Mouse (Mus musculus) heart, embryonic 16.5 days (tissue): ENCODE measurements around the gene Hlcs. TPM values are rescaled to one million over a fixed set of nuclear protein-coding genes. Genes with fewer than 3 reads are reported as not detected.

ENCODE experiments used
- ATAC-seq: fragments of 200-750 bp; cut with Nextera tagmentation; replicated peaks from 2 replicates; pipeline ENCODE4 v1.8.0; 2017; ENCODE audit warnings: moderate number of reproducible peaks; ENCODE audit not compliant: insufficient read depth, low FRiP score; ENCODE audit errors: extremely low read depth
- H3K27ac ChIP-seq: fragments of 300-500 bp; sonication (generic); 2 replicates; pipeline ENCODE4 v1.5.1; 2014; ENCODE audit warnings: mild to moderate bottlenecking, low read length, control low read depth, moderate library complexity
- H3K27me3 ChIP-seq: fragments of 300-500 bp; sonication (generic); 2 replicates; pipeline ENCODE4 v1.6.1; 2014; ENCODE audit warnings: low read length, mixed read lengths; ENCODE audit not compliant: control insufficient read depth, insufficient read depth
- H3K36me3 ChIP-seq: fragments of 300-500 bp; sonication (generic); 2 replicates; pipeline ENCODE4 v1.6.1; 2014; ENCODE audit not compliant: control insufficient read depth, insufficient read depth
- H3K4me1 ChIP-seq: fragments of 300-500 bp; sonication (generic); 2 replicates; pipeline ENCODE4 v1.6.1; 2014; ENCODE audit warnings: low read length, mixed read lengths; ENCODE audit not compliant: control insufficient read depth, insufficient read depth
- H3K4me2 ChIP-seq: fragments of 300-500 bp; sonication (generic); 2 replicates; pipeline ENCODE4 v1.6.1; 2014; ENCODE audit warnings: low read depth, mild to moderate bottlenecking, control low read depth, low read length
- H3K4me3 ChIP-seq: fragments of 300-500 bp; sonication (generic); 2 replicates; pipeline ENCODE4 v1.5.1; 2014; ENCODE audit warnings: mild to moderate bottlenecking, control low read depth, low read length
- H3K9ac ChIP-seq: fragments of 300-500 bp; sonication (generic); 2 replicates; pipeline ENCODE4 v1.6.1; 2014; ENCODE audit warnings: low read length, control low read depth
- H3K9me3 ChIP-seq: fragments of 300-500 bp; sonication (generic); replicated peaks from 2 replicates; pipeline ENCODE4 v1.6.1; 2016; ENCODE audit warnings: low read length; ENCODE audit not compliant: control insufficient read depth
- WGBS: fragments of 180-500 bp; shearing (Covaris S2); extraction: QIAGEN DNeasy Blood & Tissue Kit; methylation state at CpG from one replicate; pipeline ENCODE4 v1.1.7; 2014; 5-methylcytosine and 5-hydroxymethylcytosine counted together
- polyA plus RNA-seq: library from polyadenylated mRNA; unstranded; fragments of >200 nt; fragmentation: Nextera tagmentation; extraction: Ambion mirVana; gene quantifications from 2 replicates; pipeline ENCODE4 v1.2.1, GENCODE M21; 2015

The Hlcs gene
- polyA plus RNA-seq, 1 experiment from 2014 or later: 6.8 TPM

GRCm38 (mm10) chr16:94330429-94330828 lies 17.1 kb upstream of the Hlcs start:
- WGBS: 83% methylated on average over 5 of the region's 5 CpGs
- ATAC-seq: no peak
- Histone ChIP-seq H3K9ac (no peak overlapping the region), H3K27ac (no peak overlapping the region), H3K4me3 (no peak overlapping the region), H3K27me3 (no peaks in the 10 kb centered on the region; the same call in 1 of the 2 replicates), H3K9me3 (no peaks in the 10 kb centered on the region), H3K4me2 (no peak overlapping the region), H3K4me1 (peaks cover 5% of the 10 kb centered on the region), H3K36me3 (no peaks in the 10 kb centered on the region)

GRCm38 (mm10) chr16:94328881-94329867 lies 15.8 kb upstream of the Hlcs start:
- Histone ChIP-seq H3K4me2 (peak overlapping the region; percentile 95), H3K4me3 (peak overlapping the region; percentile 74), H3K27me3 (no peaks in the 10 kb centered on the region; the same call in 1 of the 2 replicates), H3K9ac (0 out of 2 replicates have a peak overlapping the region, but pooled peaks have one; percentile 3), H3K9me3 (no peaks in the 10 kb centered on the region), H3K27ac (no peak overlapping the region), H3K36me3 (no peaks in the 10 kb centered on the region), H3K4me1 (peaks cover 5% of the 10 kb centered on the region)
- no peak for ATAC-seq
- WGBS: 22% methylated on average over 25 of the region's 25 CpGs

DNA sequence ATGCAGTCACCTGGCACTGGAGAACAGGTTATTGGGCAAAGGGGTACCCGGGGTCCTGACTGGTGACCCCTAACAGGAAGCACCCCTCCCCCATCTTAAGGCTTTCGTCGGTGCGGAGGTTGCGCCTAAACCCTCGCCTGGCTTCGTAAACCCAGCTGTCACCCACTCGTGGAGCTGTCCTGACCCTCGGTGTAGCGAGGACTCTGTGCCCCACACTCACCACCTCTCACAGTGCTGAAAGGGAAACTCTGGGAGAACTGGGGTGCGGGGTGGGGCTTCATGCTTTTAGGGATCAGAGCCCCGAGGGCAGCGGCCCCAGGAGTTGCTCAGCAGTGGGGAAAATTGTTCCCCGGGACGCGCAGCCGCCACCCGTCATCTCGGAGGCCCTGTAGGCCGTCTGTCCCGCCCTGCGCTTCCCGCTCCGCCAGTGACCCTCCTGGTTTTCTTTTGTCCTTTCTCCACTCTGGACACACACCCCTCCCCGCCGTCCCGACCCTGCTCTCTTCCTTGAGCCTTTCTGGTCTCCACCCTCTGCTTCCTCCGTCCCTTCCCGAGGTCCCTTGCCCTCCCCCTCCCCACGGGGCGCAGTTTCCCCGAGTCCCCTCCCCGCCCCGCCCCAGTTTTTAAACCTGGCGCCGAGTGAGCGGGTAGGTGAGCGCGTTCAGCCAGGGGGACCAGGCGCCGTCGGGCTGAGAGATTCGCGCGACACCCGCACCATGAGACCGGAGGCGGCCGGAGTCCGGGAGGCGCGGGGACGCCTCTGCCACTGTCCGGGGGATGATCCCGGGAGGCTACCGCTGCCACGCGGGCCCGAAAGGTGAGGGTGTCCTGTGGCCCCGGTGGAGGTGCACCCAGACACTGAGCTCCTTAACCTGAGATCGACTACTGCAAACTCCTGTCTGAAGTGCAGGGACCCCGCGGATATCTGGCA lies 14.7 kb upstream of the Hlcs start, which contains the start of gene Ripply3:
Ripply3 (plus strand) TSS at position 640 of the 931 bp plus-strand sequence.
- Histone ChIP-seq H3K9ac (peak within 1 kb of the TSS; percentile 79), H3K4me3 (peak within 1 kb of the TSS; percentile 74), H3K9me3 (no peaks in the 10 kb centered on the region), H3K4me1 (peaks cover 5% of the 10 kb centered on the region), H3K36me3 (no peaks in the 10 kb centered on the region), H3K4me2 (peak within 1 kb of the TSS; percentile 95), H3K27ac (peak within 1 kb of the TSS; percentile 5; the same call in 1 of the 2 replicates), H3K27me3 (no peaks in the 10 kb centered on the region; the same call in 1 of the 2 replicates)
- 1% methylated on average over 63 of the region's 63 CpGs for WGBS
- ATAC-seq: peak; percentile 71

- no peak overlapping the region for H3K27ac ChIP-seq
- no peaks in the 10 kb centered on the region; the same call in 1 of the 2 replicates for H3K27me3 ChIP-seq
- H3K9ac ChIP-seq: no peak overlapping the region
- 0 out of 2 replicates have a peak, but pooled peaks cover 3% of the 10 kb centered on the region for H3K9me3 ChIP-seq
- peaks cover 5% of the 10 kb centered on the region for H3K4me1 ChIP-seq
- 87% methylated on average over 3 of the region's 3 CpGs for WGBS
- no peak for ATAC-seq
- H3K4me3 ChIP-seq: no peak overlapping the region
- no peaks in the 10 kb centered on the region for H3K36me3 ChIP-seq
- H3K4me2 ChIP-seq: no peak overlapping the region
These were observed 12.6 kb upstream of the Hlcs start for GRCm38 (mm10) chr16:94326008-94326407.

GRCm38 (mm10) chr16:94323681-94324080 lies 10.3 kb upstream of the Hlcs start:
- Histone ChIP-seq H3K9me3 (0 out of 2 replicates have a peak, but pooled peaks cover 3% of the 10 kb centered on the region), H3K9ac (no peak overlapping the region), H3K27me3 (no peaks in the 10 kb centered on the region), H3K4me3 (no peak overlapping the region), H3K36me3 (no peaks in the 10 kb centered on the region), H3K4me2 (no peak overlapping the region), H3K4me1 (peaks cover 4% of the 10 kb centered on the region), H3K27ac (no peak overlapping the region; the same call in 1 of the 2 replicates)
- WGBS: 54% methylated on average over 5 of the region's 5 CpGs
- ATAC-seq: no peak

- ATAC-seq: no peak
- no peak overlapping the region for H3K9ac ChIP-seq
- WGBS: 77% methylated on average over 5 of the region's 5 CpGs
- no peak overlapping the region for H3K4me2 ChIP-seq
- no peak overlapping the region for H3K4me3 ChIP-seq
- H3K9me3 ChIP-seq: 0 out of 2 replicates have a peak, but pooled peaks cover 3% of the 10 kb centered on the region
- H3K27ac ChIP-seq: no peak overlapping the region
- H3K36me3 ChIP-seq: no peaks in the 10 kb centered on the region
- H3K27me3 ChIP-seq: no peaks in the 10 kb centered on the region
- no peaks in the 10 kb centered on the region for H3K4me1 ChIP-seq
These were observed 6.9 kb upstream of the Hlcs start for GRCm38 (mm10) chr16:94320223-94320622.

DNA sequence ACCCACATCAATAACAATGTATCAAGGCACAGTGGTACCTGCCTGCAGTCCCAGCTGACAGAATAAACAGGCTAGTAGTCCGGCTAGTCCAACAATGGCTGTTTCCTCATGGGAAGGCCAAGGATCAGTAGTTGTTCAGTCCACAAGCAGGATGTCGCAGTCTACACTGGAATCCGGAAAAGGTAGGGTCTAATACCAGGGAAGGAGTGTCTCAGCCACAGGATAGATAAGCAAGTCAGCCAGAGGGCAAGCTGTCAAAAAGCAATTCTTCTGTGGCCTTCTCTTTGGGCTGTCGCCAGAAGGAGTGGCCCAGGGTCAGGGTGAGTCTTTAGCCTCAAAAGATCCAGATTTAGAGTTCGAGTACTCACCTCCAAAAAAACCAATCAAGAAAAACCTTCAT lies 4.4 kb upstream of the Hlcs start:
- H3K27ac ChIP-seq: no peak overlapping the region

GRCm38 (mm10) chr16:94315215-94315614 lies 1.8 kb upstream of the Hlcs start:
- Histone ChIP-seq H3K4me2 (no peak overlapping the region), H3K4me1 (peaks cover 7% of the 10 kb centered on the region), H3K36me3 (no peaks in the 10 kb centered on the region), H3K9ac (no peak overlapping the region), H3K4me3 (no peak overlapping the region), H3K27me3 (no peaks in the 10 kb centered on the region), H3K9me3 (no peaks in the 10 kb centered on the region), H3K27ac (no peak overlapping the region)
- no peak for ATAC-seq
- WGBS: 33% methylated on average over 1 of the region's 1 CpGs

More for the DNA sequence above, 4.4 kb upstream of the Hlcs start:
- 0 out of 2 replicates have a peak, but pooled peaks cover 3% of the 10 kb centered on the region for H3K9me3 ChIP-seq
- no peaks in the 10 kb centered on the region for H3K27me3 ChIP-seq
- H3K4me3 ChIP-seq: no peak overlapping the region
- H3K4me2 ChIP-seq: no peak overlapping the region
- ATAC-seq: no peak
- 56% methylated on average over 5 of the region's 5 CpGs for WGBS
- no peak overlapping the region for H3K9ac ChIP-seq
- no peaks in the 10 kb centered on the region for H3K36me3 ChIP-seq
- H3K4me1 ChIP-seq: peaks cover 4% of the 10 kb centered on the region; the same call in 1 of the 2 replicates
